ENCODE assay signal across 12 mouse cellular contexts in genomic region chr4:125728091-125728863, GRCm38 (mm10).
DNase-seq lines count a peak whose midpoint lies in the region; ATAC-seq lines count a peak whose summit lies in the region.
"Had no signal": no experiment of that assay in that cellular context is flagged by ENCODE, and none has a peak within 500 bp of the region (broad histone marks: within the 10 kb centered on the region; RNA-seq: fewer than 3 reads in every experiment).

No protein-coding gene starts in this region.

- 14% methylated on average over 15 of the region's 15 CpGs for WGBS in heart, embryonic 10.5 days
- 12% methylated on average over 15 of the region's 15 CpGs for WGBS in hindbrain, embryonic 15.5 days
- WGBS in intestine, embryonic 16.5 days = 15% methylated on average over 15 of the region's 15 CpGs
- WGBS in heart, embryonic 11.5 days (ENCODE audit: insufficient replicate concordance) = 18% methylated on average over 15 of the region's 15 CpGs

- H3K27me3 ChIP-seq in heart, embryonic 10.5 days (ENCODE audit: insufficient read depth, poor library complexity, severe bottlenecking) = peaks cover 56% of the 10 kb centered on the region
- H3K27me3 ChIP-seq in hindbrain, embryonic 15.5 days = 0 out of 2 replicates have a peak, but pooled peaks cover 13% of the 10 kb centered on the region
- peaks cover 30% of the 10 kb centered on the region for H3K27me3 ChIP-seq in intestine, embryonic 16.5 days (replicated peaks; ENCODE audit: control insufficient read depth, insufficient read depth, low read length)
- H3K27me3 ChIP-seq in heart, embryonic 11.5 days (ENCODE audit: control insufficient read depth, insufficient read depth, low read length) = peaks cover 39% of the 10 kb centered on the region

- DNase-seq in heart, embryonic 10.5 days (ENCODE audit: low spot score) = no peak
- no peak for DNase-seq in heart, postnatal 10 days
- DNase-seq in ZHBTc4 (ENCODE audit: low read depth, low spot score) = peak; percentile 89
- peak; percentile 25 for DNase-seq in neural tube, embryonic 10.5 days (ENCODE audit: extremely low spot score, low spot score)
- DNase-seq in layer of hippocampus, postnatal 25 days (ENCODE audit: extremely low spot score in 1 of 2, low spot score in 1 of 2) = no peak
- DNase-seq: cerebellum, adult 18-20 months; kidney, adult 8-10 months had no signal

- H3K4me2 ChIP-seq in hindbrain, embryonic 15.5 days = peak overlapping the region; percentile 45
- no peak overlapping the region for H3K4me2 ChIP-seq in intestine, embryonic 16.5 days (ENCODE audit: low read depth, low read length)
- H3K4me2 ChIP-seq in heart, embryonic 11.5 days = no peak overlapping the region

- H3K9me3 ChIP-seq in heart, embryonic 10.5 days = no peaks in the 10 kb centered on the region
- H3K9me3 ChIP-seq in hindbrain, embryonic 15.5 days = no peaks in the 10 kb centered on the region
- H3K9me3 ChIP-seq in intestine, embryonic 16.5 days (ENCODE audit: control insufficient read depth, low read length) = no peaks in the 10 kb centered on the region
- no peaks in the 10 kb centered on the region for H3K9me3 ChIP-seq in heart, embryonic 11.5 days (replicated peaks; ENCODE audit: control insufficient read depth, low read length)

- 0 out of 2 replicates have a peak, but pooled peaks have one; percentile 13 for ATAC-seq in hindbrain, embryonic 15.5 days (ENCODE audit: low FRiP score, low read depth)
- no peak for ATAC-seq in intestine, embryonic 16.5 days
- no peak for ATAC-seq in heart, embryonic 11.5 days (replicated peaks; ENCODE audit: insufficient number of reproducible peaks, low FRiP score, low TSS enrichment)
- ATAC-seq: Patski had no signal

- intact Hi-C loops in heart, postnatal 10 days (cut with DNase I) = no loop called here

- no peak overlapping the region for H3K27ac ChIP-seq in heart, embryonic 10.5 days
- peak overlapping the region; percentile 39; the same call in 1 of the 2 replicates for H3K27ac ChIP-seq in hindbrain, embryonic 15.5 days (replicated peaks)
- no peak overlapping the region for H3K27ac ChIP-seq in intestine, embryonic 16.5 days (ENCODE audit: low read length)
- H3K27ac ChIP-seq in heart, embryonic 11.5 days (ENCODE audit: low read depth, low read length) = no peak overlapping the region
- H3K27ac ChIP-seq: left cerebral cortex, adult 2 months had no signal

- no peak overlapping the region for H3K9ac ChIP-seq in hindbrain, embryonic 15.5 days
- H3K9ac ChIP-seq in intestine, embryonic 16.5 days (ENCODE audit: low read depth, low read length) = no peak overlapping the region
- no peak overlapping the region for H3K9ac ChIP-seq in heart, embryonic 11.5 days (ENCODE audit: low read depth, low read length)

- H3K4me1 ChIP-seq in heart, embryonic 10.5 days = peaks cover 29% of the 10 kb centered on the region
- peaks cover 31% of the 10 kb centered on the region for H3K4me1 ChIP-seq in hindbrain, embryonic 15.5 days (replicated peaks)
- H3K4me1 ChIP-seq in intestine, embryonic 16.5 days (ENCODE audit: control insufficient read depth, insufficient read depth, low read length) = no peaks in the 10 kb centered on the region
- H3K4me1 ChIP-seq in heart, embryonic 11.5 days (ENCODE audit: control insufficient read depth, insufficient read depth, low read length) = peaks cover 5% of the 10 kb centered on the region; the same call in 1 of the 2 replicates

- no peaks in the 10 kb centered on the region for H3K36me3 ChIP-seq in heart, embryonic 10.5 days
- no peaks in the 10 kb centered on the region for H3K36me3 ChIP-seq in hindbrain, embryonic 15.5 days
- H3K36me3 ChIP-seq in intestine, embryonic 16.5 days (ENCODE audit: control insufficient read depth, insufficient read depth, low read length) = no peaks in the 10 kb centered on the region
- no peaks in the 10 kb centered on the region for H3K36me3 ChIP-seq in heart, embryonic 11.5 days (ENCODE audit: control insufficient read depth, insufficient read depth, low read length)

- peak overlapping the region; percentile 50; the same call in 1 of the 2 replicates for H3K4me3 ChIP-seq in heart, embryonic 10.5 days
- H3K4me3 ChIP-seq in hindbrain, embryonic 15.5 days = peak overlapping the region; percentile 10; the same call in 1 of the 2 replicates
- H3K4me3 ChIP-seq in intestine, embryonic 16.5 days (ENCODE audit: low read length) = no peak overlapping the region
- H3K4me3 ChIP-seq in heart, embryonic 11.5 days (ENCODE audit: low read depth, low read length) = no peak overlapping the region
- H3K4me3 ChIP-seq: left cerebral cortex, adult 2 months had no signal

Comparison
In these comparisons a context has a peak if more than half of its experiments do, and no peak if none do; other contexts are left out.
1. H3K4me3 ChIP-seq: peak in heart, embryonic 10.5 days (single experiment) and hindbrain, embryonic 15.5 days (single experiment); none in intestine, embryonic 16.5 days (single experiment) and heart, embryonic 11.5 days (single experiment).
2. DNase-seq: peak in ZHBTc4 (single experiment) and neural tube, embryonic 10.5 days (single experiment); none in heart, embryonic 10.5 days (single experiment), heart, postnatal 10 days (0 of 2) and layer of hippocampus, postnatal 25 days (0 of 2).